Mouse (Mus musculus) CH12.LX (cell line): ENCODE measurements around the gene Wscd1.

Source experiments
- EP300 ChIP-seq: IDR thresholded peaks from 2 replicates; pipeline ENCODE4 v1.6.1; 2011; ENCODE audit warnings: low read length, improper control_type of control experiment
- IRF4 ChIP-seq: IDR thresholded peaks from 2 replicates; pipeline ENCODE4 v1.6.1; 2014; ENCODE audit warnings: low read depth, mild to moderate bottlenecking, inconsistent platforms, low read length, improper control_type of control experiment
- POLR2A ChIP-seq: IDR thresholded peaks from 2 replicates; pipeline ENCODE4 v1.6.1; 2011; ENCODE audit warnings: low read depth, mild to moderate bottlenecking, improper control_type of control experiment, low read length

DNA sequence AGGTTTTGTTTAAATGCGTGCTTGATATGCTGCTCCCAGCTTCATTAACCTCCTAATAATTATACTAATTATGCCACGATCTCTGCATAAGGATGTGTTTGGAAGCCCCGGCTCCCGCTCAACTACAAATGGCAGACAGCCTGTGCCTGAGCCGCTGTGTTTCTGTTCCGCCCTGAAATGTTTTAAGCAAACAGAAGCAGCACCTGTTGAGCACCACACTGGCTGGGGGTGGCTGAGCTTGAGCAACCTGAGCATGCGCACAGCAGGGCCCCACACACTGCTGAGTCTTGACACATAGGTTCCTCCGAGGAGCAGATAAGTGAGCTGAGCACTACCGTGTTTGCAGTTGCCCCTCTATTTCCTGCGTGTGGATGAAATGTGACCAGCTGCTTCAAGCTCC is 71.1 kb downstream of the Wscd1 start:
- TF ChIP-seq POLR2A = no peak
- TF ChIP-seq IRF4 = no peak
- no peak for TF ChIP-seq EP300
